Mouse (Mus musculus) retina, postnatal 7 days (tissue): ENCODE data around the gene Cmas.

Source experiments
- DNase-seq: peaks from one replicate; pipeline ENCODE4 v3.0.0-alpha.2; 2012; ENCODE audit warnings: low read depth, low spot score

Gene Cmas

DNA sequence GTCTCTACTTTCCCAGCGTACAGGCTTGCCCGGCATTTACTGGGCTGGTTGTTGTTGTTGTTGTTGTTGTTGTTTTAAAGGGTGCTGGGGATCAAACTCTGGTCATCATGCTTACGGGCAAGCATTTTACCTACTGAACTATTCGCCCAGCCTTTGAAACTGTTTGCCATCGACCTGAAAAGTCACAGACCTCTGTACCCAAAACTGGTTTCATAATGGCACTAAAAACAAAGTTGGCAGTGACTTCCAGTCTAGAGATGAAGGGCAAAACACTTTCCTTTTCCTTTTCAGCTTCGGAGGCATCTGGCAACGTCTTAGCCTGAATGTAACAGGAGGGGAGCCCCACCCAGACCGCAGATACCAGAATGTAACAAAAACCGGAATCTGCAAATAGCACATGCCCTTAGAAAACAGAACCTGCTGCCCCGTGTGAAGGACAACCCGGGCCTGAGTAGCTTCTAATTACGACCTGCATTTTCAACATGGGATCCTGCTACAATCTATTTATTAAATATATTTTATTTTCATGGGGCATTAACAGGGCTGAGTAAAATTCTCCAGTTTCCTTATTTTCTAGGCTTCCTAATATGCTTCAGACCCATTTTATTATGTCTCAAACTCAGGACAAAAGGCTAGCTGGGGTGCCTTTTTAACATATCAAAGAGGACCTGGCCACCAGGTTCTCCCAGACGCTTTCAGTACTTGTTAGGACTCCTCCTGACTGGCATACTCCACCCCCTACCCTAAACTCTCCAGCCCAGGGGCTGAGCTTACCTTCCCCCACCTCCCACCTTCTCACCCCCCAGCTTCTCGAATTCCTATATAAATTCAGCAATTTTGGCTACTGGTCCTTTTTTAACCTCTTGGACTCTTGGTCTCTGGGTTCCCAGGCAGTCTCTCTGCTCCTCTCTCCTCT, 3.9 kb upstream of the Cmas start:
- no peak for DNase-seq

DNA sequence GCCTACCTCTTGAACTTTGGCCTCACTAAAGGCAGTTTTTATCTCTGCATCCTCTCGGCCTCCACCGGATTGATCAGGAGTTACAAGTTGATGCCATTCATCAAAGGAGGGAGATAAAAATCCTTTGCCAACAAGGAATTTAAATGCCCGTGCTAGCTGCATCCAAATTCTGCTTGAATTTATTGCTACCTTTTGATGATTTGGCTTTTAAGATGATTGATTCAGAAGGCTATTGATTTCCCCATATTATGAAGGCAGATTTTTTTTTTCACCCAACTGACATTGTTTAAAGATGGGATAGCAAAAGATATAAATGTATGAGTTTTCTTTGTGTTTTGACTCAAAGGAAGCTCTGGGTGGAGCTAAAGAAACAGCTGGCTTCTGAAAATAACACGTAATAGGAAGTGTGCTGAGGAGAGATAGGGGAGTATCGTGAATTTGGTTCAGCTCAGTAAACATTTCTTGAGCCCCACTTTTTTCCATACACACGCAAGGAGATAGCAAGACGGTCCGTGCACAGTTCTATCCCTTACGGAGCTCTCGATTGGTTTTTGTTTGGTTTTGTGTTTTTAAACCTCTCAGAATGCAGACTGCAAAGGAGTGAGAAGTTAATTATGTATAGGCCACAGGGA, 964 bp downstream of the Cmas start:
- no peak for DNase-seq

GRCm38 (mm10) chr6:142757976-142758375, 1.5 kb downstream of the Cmas start:
- no peak for DNase-seq

GRCm38 (mm10) chr6:142758562-142758961, 2.1 kb downstream of the Cmas start:
- DNase-seq = no peak

GRCm38 (mm10) chr6:142759633-142760032, 3.1 kb downstream of the Cmas start:
- no peak for DNase-seq

GRCm38 (mm10) chr6:142764933-142765332, 8.4 kb downstream of the Cmas start:
- no peak for DNase-seq

GRCm38 (mm10) chr6:142767305-142767704, 10.8 kb downstream of the Cmas start:
- no peak for DNase-seq

DNA sequence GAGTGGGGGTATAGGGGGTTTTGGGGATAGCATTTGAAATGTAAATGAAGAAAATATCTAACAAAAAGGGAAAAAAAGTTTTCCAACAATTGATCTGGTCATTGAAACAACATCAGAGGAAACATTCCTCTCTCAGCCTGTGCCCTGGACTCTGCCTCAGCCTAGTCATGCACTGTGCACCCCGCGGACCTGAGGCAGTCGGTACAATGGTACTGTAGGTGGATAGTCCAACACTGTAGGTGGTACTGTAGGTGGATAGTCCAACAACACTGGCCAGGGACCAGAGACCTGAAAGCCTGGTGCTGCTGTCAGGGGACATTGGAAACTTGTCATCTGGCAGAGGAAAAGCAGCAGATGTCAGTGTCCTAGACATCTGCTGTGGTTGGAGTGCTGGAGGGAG, 13.4 kb downstream of the Cmas start:
- no peak for DNase-seq

- no peak for DNase-seq
These were observed 15.2 kb downstream of the Cmas start for GRCm38 (mm10) chr6:142771643-142772042.

DNA sequence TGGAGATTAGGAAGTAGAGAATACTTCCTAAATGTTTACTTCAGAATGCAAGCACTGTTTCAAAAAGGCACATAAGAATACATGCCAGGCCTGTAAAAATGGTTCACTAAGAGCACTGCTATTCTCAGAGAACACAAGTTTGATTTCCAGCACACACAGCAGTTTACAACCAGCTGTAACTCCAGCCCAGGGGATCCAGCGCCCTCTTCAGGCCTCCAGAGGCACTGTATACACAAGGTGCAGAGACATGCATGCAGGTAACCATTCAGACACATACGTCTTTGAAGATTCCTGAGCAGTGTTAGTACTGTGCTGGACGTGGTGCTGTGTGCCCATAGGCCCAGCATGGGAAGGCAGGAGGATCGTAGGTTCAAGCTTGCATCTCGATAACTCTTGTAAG, 17.1 kb downstream of the Cmas start:
- no peak for DNase-seq

- no peak for DNase-seq
These were observed 20.4 kb downstream of the Cmas start for GRCm38 (mm10) chr6:142776935-142777334.

DNA sequence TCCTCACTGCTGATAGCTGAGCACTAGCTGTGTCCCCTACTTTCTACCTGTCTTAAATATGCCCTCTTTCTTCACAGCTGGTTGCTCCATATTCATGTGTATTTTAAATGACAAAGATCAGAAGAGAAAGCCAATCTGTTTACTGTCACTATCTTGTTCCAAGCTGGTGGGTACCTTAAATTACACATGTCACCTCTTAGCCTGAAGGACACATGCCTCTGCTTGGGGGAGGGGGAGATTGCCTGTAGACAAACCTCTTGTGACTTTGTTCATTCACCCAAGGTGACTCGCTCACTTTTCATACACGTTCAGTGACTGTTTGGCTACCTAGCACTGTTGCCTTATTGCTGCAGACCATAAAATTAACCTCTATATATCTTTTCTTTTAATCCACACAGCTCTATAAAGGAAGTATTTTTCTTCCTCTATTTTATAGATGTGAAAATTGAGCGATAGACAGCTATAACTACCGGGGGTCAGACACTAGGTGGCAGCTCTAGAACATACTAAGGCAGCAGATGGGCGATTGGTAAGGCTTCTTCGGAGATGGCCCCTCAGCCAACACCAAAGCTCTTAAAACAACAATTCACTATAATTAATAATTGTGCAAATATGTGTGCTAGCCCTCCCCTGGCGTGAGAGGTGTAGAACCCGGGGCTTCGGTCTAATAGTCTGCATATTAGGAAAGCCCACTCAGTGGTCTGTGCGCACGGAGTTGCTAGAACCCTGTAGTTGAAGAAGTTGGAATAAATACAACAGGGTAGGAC, 22.7 kb downstream of the Cmas start:
- no peak for DNase-seq

GRCm38 (mm10) chr6:142779812-142780573, 23.5 kb downstream of the Cmas start:
- no peak for DNase-seq

- no peak for DNase-seq
These were observed 24.1 kb downstream of the Cmas start for GRCm38 (mm10) chr6:142780574-142781033.

DNA sequence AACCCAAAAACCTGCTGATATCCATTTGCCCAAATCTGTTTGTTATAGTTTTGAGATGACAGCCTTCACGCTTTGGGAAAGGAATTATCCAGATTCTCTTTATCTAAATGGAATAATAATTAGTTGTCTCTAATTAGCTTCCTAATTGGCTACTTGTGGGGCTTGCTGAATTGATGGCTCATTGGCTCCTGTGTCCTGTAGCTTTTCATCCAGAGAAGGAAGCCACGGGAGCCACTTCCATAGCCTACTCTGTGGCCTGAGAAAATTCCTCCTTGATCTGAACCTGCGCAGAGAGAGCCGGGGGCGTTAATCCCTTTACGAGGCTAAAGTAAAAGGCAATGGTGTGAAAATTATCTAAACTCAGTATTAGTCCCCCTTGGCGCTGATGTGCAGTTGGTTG, 24.8 kb downstream of the Cmas start:
- DNase-seq = no peak

DNA sequence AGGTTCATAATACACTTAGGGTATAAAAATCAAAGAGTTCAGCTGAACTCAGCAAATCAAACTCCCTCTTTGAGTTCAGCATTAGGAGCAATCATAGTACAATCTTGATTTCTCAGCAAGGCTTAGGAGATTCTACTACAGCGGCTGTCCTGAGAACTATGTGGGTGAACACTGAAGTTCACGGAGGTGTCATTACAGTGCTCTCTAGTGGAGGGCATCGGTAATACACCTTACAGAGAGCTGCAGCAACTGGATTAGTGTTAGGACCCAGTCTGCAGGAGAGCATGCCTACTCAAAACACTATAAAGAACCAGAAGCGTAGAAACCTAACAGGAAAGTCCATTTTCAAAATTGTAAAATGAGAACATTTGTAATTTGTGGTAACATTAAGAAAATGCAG, 28.9 kb downstream of the Cmas start:
- DNase-seq = peak; percentile 46

GRCm38 (mm10) chr6:142786106-142786505, 29.6 kb downstream of the Cmas start:
- no peak for DNase-seq

- no peak for DNase-seq
These were observed 31.8 kb downstream of the Cmas start for GRCm38 (mm10) chr6:142788042-142788987.

DNA sequence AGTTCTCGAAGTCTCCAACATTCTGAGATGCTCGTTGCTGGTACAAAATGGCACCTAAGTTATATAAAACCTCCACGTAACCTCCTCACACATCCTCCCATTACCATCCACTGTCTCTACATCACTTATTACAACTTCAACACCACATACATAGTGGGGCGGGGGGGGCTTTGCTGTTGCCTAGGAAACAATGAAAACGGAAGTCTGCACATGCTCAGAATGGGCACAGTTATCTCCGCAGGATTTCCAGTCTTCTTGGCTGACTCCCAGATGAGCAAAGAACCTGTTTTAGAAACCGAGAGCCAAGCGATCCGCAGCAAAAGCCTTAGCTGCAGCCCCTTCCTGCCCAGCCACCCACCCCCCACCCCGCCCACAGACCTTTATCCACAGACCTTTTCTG, 33.2 kb downstream of the Cmas start:
- no peak for DNase-seq

- no peak for DNase-seq
These were observed 35.9 kb downstream of the Cmas start for GRCm38 (mm10) chr6:142792241-142792968.
